Mouse (Mus musculus) G1E (cell line): ENCODE measurements around the gene Fam78b.

Source experiments
- CTCF ChIP-seq: IDR thresholded peaks from 2 replicates; pipeline ENCODE4 v1.5.1; 2012; ENCODE audit warnings: low read depth, low read length, inconsistent platforms, mixed read lengths
- GATA1 ChIP-seq: IDR thresholded peaks from 2 replicates; pipeline ENCODE4 v1.6.1; 2012; ENCODE audit warnings: borderline replicate concordance, low read length, inconsistent platforms, mixed read lengths
- POLR2AphosphoS5 ChIP-seq: IDR thresholded peaks from 2 replicates; pipeline ENCODE4 v1.6.1; 2012; ENCODE audit warnings: low read depth, low read length, inconsistent platforms; ENCODE audit not compliant: insufficient replicate concordance

DNA sequence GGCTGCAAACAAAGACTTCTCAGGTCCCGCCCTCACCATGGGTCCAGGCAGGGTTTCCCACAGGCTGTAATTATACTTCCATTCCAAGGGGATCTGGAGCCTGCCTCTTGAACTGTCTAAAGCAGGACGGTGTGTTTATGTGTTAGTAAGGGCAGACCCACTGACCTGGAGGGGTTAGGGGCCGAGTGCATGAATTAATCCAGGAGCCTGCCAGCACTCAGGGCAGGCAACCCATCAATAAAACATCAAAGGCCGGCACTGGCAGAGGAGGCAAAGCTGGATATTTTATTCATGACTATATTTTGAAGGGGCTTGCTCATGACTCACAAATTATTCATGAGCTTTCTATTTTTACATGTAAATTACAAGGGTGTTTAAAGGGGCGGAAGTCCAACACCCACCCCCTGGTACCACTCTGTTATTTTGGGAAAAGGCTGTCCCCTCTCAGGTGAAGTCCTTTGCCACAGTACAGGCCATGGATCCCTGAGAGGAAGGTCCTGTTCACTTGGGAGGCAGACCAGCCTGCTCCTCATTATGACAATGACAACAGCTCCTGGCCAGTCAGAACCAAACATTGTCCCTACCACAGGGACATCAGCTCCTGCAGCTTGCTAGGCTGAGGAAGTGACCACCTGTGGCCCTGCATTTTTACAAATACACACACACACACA is 103.9 kb downstream of the Fam78b start:
- TF ChIP-seq CTCF, result no peak
- TF ChIP-seq GATA1, result no peak
- TF ChIP-seq POLR2AphosphoS5, result no peak
